ENCODE assay signal across 19 mouse cellular contexts in the genomic region with DNA sequence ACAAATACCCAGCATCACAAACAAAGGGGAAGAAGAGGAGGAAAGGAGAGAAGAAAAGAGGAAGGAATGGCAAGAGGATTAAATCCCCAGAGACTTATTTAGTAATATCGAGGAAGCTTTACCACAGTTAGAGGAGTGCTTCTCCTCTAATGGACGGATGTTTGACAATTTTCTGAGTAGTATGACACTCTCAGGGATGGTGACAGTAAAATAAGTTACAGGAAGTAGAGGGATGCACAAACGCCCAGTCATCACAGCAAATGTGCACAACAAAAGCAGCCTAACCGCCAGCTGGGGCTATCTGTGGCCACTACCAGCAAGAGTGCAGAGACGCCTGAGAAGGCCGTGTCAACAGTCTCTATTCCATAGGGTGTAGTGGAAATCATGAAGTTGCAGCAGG. TPM values are rescaled to one million over a fixed set of nuclear protein-coding genes. Genes with fewer than 3 reads are reported as not detected.
DNase-seq lines count a peak whose midpoint lies in the region; ATAC-seq and TF ChIP-seq lines count a peak whose summit lies in the region.
"Had no signal": no experiment of that assay in that cellular context is flagged by ENCODE, and none has a peak within 500 bp of the region (broad histone marks: within the 10 kb centered on the region; RNA-seq: fewer than 3 reads in every experiment).

No protein-coding gene starts in this region.

- peak; percentile 31; the same call in 1 of the 2 replicates for ATAC-seq in G1E (ENCODE audit: extremely low read depth, insufficient number of reproducible peaks, low FRiP score, poor library complexity, severe bottlenecking)
- ATAC-seq in granulocyte monocyte progenitor cell, adult 5-6 weeks (replicated peaks; ENCODE audit: poor library complexity, severe bottlenecking), result peak; percentile 89
- ATAC-seq in monocyte, adult 5-6 weeks (replicated peaks; ENCODE audit: insufficient number of reproducible peaks, low FRiP score, low TSS enrichment, poor library complexity, severe bottlenecking), result peak; percentile 61; the same call in 1 of the 2 replicates
- ATAC-seq: forebrain, embryonic 16.5 days; hindbrain, postnatal 0 days had no signal

- H3K4me3 ChIP-seq in layer of hippocampus, adult 2 months, result no peak overlapping the region
- no peak overlapping the region; the same call in 1 of the 2 replicates for H3K4me3 ChIP-seq in G1E (ENCODE audit: low read depth, low read length)
- H3K4me3 ChIP-seq: heart, embryonic 13.5 days; midbrain, embryonic 12.5 days had no signal

- peaks cover 93% of the 10 kb centered on the region for H3K4me1 ChIP-seq in G1E (ENCODE audit: insufficient read depth, low read depth, low read length)

- peak overlapping the region; percentile 37; the same call in 1 of the 2 replicates for H3K27ac ChIP-seq in layer of hippocampus, adult 2 months
- H3K27ac ChIP-seq: hindbrain, postnatal 0 days; midbrain, embryonic 12.5 days had no signal

- TF ChIP-seq CTCF in layer of hippocampus, adult 2 months (conservative IDR thresholded peaks at IDR 0.05), result no peak
- TF ChIP-seq CTCF in G1E (IDR thresholded peaks at IDR 0.05; ENCODE audit: low read depth, low read length), result no peak

- H3K27me3 ChIP-seq in G1E (ENCODE audit: insufficient read depth, low read length), result no peaks in the 10 kb centered on the region
- H3K27me3 ChIP-seq: heart, embryonic 13.5 days; midbrain, embryonic 12.5 days had no signal

- DNase-seq in layer of hippocampus, adult 2 months (ENCODE audit: low spot score in 2 of 2), result no peak
- no peak for DNase-seq in layer of hippocampus, adult 9-10 months (ENCODE audit: low spot score)
- DNase-seq in G1E (ENCODE audit: low spot score), result no peak
- no peak for DNase-seq in cerebellum, postnatal 4 days (ENCODE audit: low spot score in 2 of 2)
- DNase-seq in embryo, embryonic 11 days, result no peak
- DNase-seq: adrenal gland, postnatal 36 days; B cell, adult 2 months; cerebellum, adult 2 months; cerebellum, postnatal 36 days; kidney, adult 11 months; lung, adult 18-20 months; lung, postnatal 14 days; thymus, postnatal 4 days had no signal

- H3K9me3 ChIP-seq in G1E (replicated peaks), result no peaks in the 10 kb centered on the region
- H3K9me3 ChIP-seq: heart, embryonic 13.5 days; midbrain, embryonic 12.5 days had no signal

- H3K36me3 ChIP-seq in G1E (replicated peaks), result peaks cover 79% of the 10 kb centered on the region
- H3K36me3 ChIP-seq: heart, embryonic 13.5 days; midbrain, embryonic 12.5 days had no signal

RNA-seq across cellular contexts. Expression of gene Usp42, which starts 52.4 kb away (rescaled TPM):
- total RNA-seq in layer of hippocampus, adult 2 months (2021), result 10 to 100 TPM; 20.2 to 20.8 TPM
- 34.7 and 39.2 TPM in 2 replicates for total RNA-seq in G1E (2014; fragmentation: Nextera tagmentation)
- total RNA-seq in G1E (2017), result 5.6 and 5.8 TPM in 2 replicates
- polyA plus RNA-seq in G1E (2012), result 21.3 and 23.4 TPM in 2 replicates
- 15.4 and 19.0 TPM in 2 replicates for total RNA-seq in granulocyte monocyte progenitor cell, adult 5-6 weeks (2014; fragmentation: Nextera tagmentation)
- 10.4 and 13.4 TPM in 2 replicates for total RNA-seq in granulocyte monocyte progenitor cell, adult 5-6 weeks (2017)
- 10.6 to 19.8 TPM (median 19.1 TPM) in 3 replicates for total RNA-seq in monocyte, adult 5-6 weeks (2017)

RNA-seq across cellular contexts. Expression of gene Cyth3, which starts 57.4 kb away (rescaled TPM):
- total RNA-seq in layer of hippocampus, adult 2 months (2021), result 10 to 100 TPM; 43.7 to 46.1 TPM
- total RNA-seq in G1E (2014; fragmentation: Nextera tagmentation) (242 and 246 TPM in 2 replicates), G1E (2017) (174 and 191 TPM in 2 replicates)
- 70.4 and 76.3 TPM in 2 replicates for polyA plus RNA-seq in G1E (2012)
- total RNA-seq in granulocyte monocyte progenitor cell, adult 5-6 weeks (2014; fragmentation: Nextera tagmentation), result 3.7 and 3.8 TPM in 2 replicates
- total RNA-seq in granulocyte monocyte progenitor cell, adult 5-6 weeks (2017), result 4.4 and 5.1 TPM in 2 replicates
- total RNA-seq in monocyte, adult 5-6 weeks (2017), result 129 to 134 TPM (median 132 TPM) in 3 replicates

Comparison
In these comparisons a context has a peak if more than half of its experiments do, and no peak if none do; other contexts are left out.
1. ATAC-seq: peak in every context shown above with its lines; median percentile 89 in granulocyte monocyte progenitor cell, adult 5-6 weeks; 61 in monocyte, adult 5-6 weeks; 31 in G1E.
2. RNA of gene Cyth3, which starts 57.4 kb away (total RNA-seq): 174 to 246 TPM in G1E, 129 to 134 TPM in monocyte, adult 5-6 weeks and 43.7 to 46.1 TPM in layer of hippocampus, adult 2 months; 3.7 to 5.1 TPM in granulocyte monocyte progenitor cell, adult 5-6 weeks; every median in the first group is over 4 times any median in the second.